Mouse (Mus musculus) spleen, postnatal 4 days (tissue): Measurements from ENCODE around the gene Grpel1.

ENCODE experiments used
- DNase-seq, 2 experiments: peaks; one replicate each; pipeline ENCODE4 v3.0.0; 2022; ENCODE audit warnings: low spot score in 2 of 2

Gene Grpel1

GRCm38 (mm10) chr5:36464709-36465661, at the start of gene Grpel1:
Grpel1 (plus strand) TSS chr5:36464998.
- peak; percentile 97 to 99 for DNase-seq

DNA sequence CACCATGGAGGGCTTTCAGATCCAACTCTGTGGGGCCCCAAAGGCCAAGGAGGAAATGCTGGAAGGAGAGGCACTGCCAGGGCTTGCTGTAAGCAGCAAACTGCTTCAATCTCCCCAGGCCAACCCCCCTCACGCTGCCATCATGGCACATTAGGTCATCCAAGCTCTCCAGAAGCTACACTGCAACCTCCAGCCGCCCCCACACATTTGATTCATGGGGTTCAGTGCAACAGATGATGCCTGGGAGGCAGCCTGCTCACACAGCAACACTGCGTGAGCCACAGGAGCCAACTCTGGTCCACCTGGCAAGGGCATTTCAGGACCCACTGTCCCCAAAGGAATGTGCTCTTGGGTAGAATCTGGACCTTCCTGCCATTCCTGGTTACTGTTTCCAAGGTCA, 44.9 kb upstream of the Grpel1 start:
- no peak for DNase-seq

- no peak for DNase-seq
Observed at GRCm38 (mm10) chr5:36422689-36423088, 42.1 kb upstream of the Grpel1 start.

GRCm38 (mm10) chr5:36424676-36425075, 40.1 kb upstream of the Grpel1 start:
- DNase-seq: no peak

DNA sequence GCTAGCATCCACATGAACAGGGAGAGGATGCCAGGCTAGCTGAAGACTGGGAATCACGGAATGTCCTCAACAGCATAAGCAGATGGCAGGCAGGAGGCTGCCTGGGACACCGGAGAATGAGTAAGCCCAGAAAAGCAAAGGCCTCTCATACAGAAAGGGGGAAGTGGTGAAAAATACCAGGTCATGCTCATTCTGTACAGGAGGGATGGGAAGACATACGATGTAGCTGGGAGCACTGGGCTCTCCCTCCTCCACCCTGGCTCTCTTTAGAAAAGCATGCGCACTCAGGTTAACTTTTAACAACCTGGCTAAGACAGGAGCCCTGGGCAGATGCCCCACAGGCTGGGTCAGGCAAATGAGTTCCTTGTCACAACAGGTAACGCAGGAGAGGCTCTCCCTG, 38.4 kb upstream of the Grpel1 start:
- DNase-seq: no peak

GRCm38 (mm10) chr5:36427831-36428230, 37.0 kb upstream of the Grpel1 start:
- no peak for DNase-seq

- no peak for DNase-seq
Observed at GRCm38 (mm10) chr5:36429551-36429950, 35.2 kb upstream of the Grpel1 start.

DNA sequence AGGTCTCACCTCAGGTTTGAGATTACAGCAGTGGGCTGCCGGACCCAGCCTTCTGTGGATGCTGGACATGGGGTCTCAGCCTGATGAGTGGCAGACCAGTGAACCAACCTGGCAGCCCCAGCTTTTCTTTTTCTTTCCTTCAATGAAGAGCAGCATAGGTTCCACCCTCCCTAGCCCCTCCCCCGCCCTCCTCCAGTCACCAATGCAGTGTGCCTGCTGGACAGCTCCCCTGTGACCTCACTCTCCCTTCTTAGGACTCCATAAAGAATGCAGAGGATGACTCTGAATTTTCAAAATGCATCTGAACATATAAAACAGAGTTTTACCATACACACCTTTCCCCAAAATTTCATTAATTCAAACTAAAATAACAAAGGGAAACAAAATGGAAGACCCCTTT, 33.1 kb upstream of the Grpel1 start:
- no peak for DNase-seq

GRCm38 (mm10) chr5:36434398-36434967, 30.3 kb upstream of the Grpel1 start:
- no peak for DNase-seq

DNA sequence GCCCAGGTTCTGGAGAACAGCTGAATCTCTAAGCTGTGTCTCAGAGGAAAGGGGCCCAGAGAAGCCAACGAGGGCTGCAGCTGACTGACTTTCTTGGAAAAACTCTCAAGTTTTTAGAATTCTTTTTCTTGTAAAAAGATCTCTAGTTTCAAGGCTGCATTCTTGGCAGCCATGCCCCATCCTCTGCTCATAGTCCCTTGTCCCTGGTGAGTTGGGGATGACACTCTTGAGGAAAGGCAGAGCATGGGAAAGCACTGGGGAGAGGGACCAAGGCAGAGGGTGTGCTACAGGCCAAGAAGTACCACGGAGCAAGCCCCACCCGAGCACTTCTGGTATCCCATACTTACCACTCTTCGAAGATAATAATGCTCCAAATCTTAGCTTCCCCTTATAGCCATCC, 27.9 kb upstream of the Grpel1 start:
- DNase-seq: no peak

DNA sequence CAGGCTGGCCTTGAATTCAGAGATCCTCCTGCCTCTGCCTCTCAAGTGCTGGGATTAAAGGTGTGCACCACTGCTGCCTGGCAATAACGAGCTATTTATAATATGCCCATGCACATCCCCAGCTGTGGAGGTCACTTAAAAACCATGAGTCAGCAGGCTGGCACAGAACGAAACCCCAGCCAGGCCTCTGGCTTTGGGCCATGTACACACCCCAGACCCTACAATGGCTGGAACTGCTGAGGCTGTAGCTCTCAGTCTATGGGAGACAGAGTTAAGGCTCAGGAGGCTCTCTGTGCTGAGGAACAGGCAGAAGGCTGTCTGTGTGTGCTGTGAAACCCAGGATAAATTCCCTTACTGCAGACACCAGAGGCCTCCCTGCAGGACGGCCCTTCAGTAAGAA, 24.1 kb upstream of the Grpel1 start:
- no peak for DNase-seq

GRCm38 (mm10) chr5:36444611-36445010, 20.2 kb upstream of the Grpel1 start:
- no peak for DNase-seq

DNA sequence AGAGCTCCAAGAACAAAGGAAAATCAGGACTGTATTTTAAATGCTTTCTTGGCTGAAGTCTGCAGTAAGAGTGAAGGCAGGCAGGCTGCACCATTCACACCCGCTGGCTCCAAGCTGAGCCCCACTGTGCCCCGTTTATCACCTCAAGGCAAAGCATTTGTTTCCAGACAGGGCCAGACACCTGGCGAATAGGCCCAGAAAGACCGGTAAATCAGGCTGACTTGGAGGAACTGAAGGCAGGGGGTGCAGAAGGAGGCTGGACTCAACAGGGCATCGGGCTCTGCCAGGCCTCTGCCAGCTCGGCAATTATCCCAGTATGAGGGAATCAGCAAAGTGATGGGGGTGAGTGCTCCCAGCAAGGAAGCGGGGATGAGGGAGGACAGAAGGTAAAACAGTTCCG, 19.8 kb upstream of the Grpel1 start:
- no peak for DNase-seq

DNA sequence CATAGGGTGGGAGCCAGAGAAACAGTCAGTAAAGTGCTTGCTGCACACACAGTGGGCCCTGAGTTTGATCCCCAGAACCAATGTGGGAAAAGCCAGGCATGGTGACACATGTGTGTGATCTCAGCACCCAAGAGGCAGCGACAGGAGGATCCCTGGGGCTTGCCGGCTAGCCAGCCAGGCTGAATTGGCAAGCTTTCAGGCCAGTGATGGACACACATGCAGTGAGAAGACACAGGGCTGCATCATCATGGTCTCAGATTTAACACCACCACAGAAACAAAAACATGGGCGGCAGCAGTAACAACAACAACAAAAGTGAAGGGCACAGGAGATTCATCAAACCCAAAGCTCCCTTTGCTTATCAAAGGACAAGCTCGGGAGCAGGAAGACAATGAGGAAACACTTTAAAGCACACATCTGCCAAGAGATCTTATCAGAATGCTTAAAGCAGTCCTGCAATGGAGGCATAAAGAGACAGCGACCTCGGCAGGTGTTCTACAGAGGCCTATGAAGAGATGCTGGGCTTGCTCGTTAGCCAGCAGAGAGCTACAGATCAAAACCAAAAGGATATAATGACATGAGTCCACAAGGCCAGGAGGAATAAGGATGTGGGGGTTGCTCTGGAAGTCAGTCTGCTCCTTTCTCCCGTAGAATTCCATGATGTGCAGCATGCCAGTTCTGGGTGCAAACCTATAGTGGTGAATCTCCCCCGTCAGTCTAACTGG, 18.5 kb upstream of the Grpel1 start:
- no peak for DNase-seq

- DNase-seq: no peak
Observed at GRCm38 (mm10) chr5:36447872-36448271, 16.9 kb upstream of the Grpel1 start.

- DNase-seq: no peak
Observed at GRCm38 (mm10) chr5:36449710-36450358, 15.0 kb upstream of the Grpel1 start.

- DNase-seq: no peak
Observed at GRCm38 (mm10) chr5:36451119-36451518, 13.7 kb upstream of the Grpel1 start.

- DNase-seq: no peak
Observed at GRCm38 (mm10) chr5:36451872-36452389, 12.9 kb upstream of the Grpel1 start.

- DNase-seq: no peak
Observed at GRCm38 (mm10) chr5:36452821-36453220, 12.0 kb upstream of the Grpel1 start.

DNA sequence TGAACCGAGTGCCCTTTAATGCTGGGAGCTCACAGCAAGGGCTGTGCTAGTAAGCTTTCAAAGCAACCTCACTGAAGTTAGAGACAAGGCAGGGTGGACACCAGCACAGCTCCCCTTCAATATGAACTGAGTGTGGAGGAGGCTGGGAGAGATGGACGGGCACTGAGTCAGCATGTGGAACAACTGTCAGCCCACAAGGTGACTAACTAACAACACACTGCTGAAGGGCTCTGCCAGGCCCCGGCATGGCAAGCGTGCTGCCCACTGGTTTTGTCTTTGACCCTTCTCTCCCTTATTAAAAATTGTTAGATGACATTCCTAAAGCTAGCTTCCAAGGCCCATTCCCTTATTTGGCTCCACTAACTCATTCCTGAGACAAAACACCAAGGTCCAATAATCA, 7.1 kb upstream of the Grpel1 start:
- DNase-seq: no peak

GRCm38 (mm10) chr5:36458926-36459325, 5.9 kb upstream of the Grpel1 start:
- DNase-seq: peak; percentile 53 to 79

GRCm38 (mm10) chr5:36460712-36461111, 4.1 kb upstream of the Grpel1 start:
- DNase-seq: no peak
